Mouse (Mus musculus) kidney, embryonic 14.5 days (tissue): Measurements from ENCODE around the gene Asap3. TPM values are rescaled to one million over a fixed set of nuclear protein-coding genes. Genes with fewer than 3 reads are reported as not detected.

Experiments used
- ATAC-seq: fragments of 200-750 bp; cut with Nextera tagmentation; 2 replicates; pipeline ENCODE4 v1.8.0; 2017; ENCODE audit warnings: moderate number of reproducible peaks, mild to moderate bottlenecking, moderate TSS enrichment, moderate library complexity; ENCODE audit not compliant: low FRiP score, low TSS enrichment
- H3K27ac ChIP-seq: fragments of 300-500 bp; sonication (generic); 2 replicates; pipeline ENCODE4 v1.5.1; 2014; ENCODE audit warnings: low read depth, mild to moderate bottlenecking, low read length, moderate library complexity, mixed read lengths
- H3K27me3 ChIP-seq: fragments of 300-500 bp; sonication (generic); 2 replicates; pipeline ENCODE4 v1.6.1; 2014; ENCODE audit warnings: mild to moderate bottlenecking, low read length; ENCODE audit not compliant: control insufficient read depth, insufficient read depth
- H3K36me3 ChIP-seq: fragments of 300-500 bp; sonication (generic); 2 replicates; pipeline ENCODE4 v1.6.1; 2014; ENCODE audit warnings: low read length, mixed read lengths; ENCODE audit not compliant: control insufficient read depth, insufficient read depth
- H3K4me1 ChIP-seq: fragments of 300-500 bp; sonication (generic); 2 replicates; pipeline ENCODE4 v1.6.1; 2014; ENCODE audit warnings: low read length, mixed read lengths; ENCODE audit not compliant: control insufficient read depth, insufficient read depth
- H3K4me2 ChIP-seq: fragments of 300-500 bp; sonication (generic); replicated peaks from 2 replicates; pipeline ENCODE4 v1.6.1; 2014; ENCODE audit warnings: low read depth, mild to moderate bottlenecking, low read length
- H3K4me3 ChIP-seq: fragments of 300-500 bp; sonication (generic); 2 replicates; pipeline ENCODE4 v1.5.1; 2014; ENCODE audit warnings: mild to moderate bottlenecking, low read length
- H3K9ac ChIP-seq: fragments of 300-500 bp; sonication (generic); 2 replicates; pipeline ENCODE4 v1.6.1; 2014; ENCODE audit warnings: low read depth, mild to moderate bottlenecking, low read length, moderate library complexity
- H3K9me3 ChIP-seq: fragments of 300-500 bp; sonication (generic); 2 replicates; pipeline ENCODE4 v1.6.1; 2016; ENCODE audit warnings: low read length; ENCODE audit not compliant: control insufficient read depth
- WGBS: fragments of 180-500 bp; shearing (Covaris S2); extraction: QIAGEN DNeasy Blood & Tissue Kit; methylation state at CpG from one replicate; pipeline ENCODE4 v1.1.7; 2014; 5-methylcytosine and 5-hydroxymethylcytosine counted together
- polyA plus RNA-seq: library from polyadenylated mRNA; unstranded; fragments of >200 nt; fragmentation: Nextera tagmentation; extraction: Ambion mirVana; gene quantifications from 2 replicates; pipeline ENCODE4 v1.2.1, GENCODE M21; 2014

Asap3 gene
- polyA plus RNA-seq, 1 experiment from 2014 or later = 3.0 TPM

DNA sequence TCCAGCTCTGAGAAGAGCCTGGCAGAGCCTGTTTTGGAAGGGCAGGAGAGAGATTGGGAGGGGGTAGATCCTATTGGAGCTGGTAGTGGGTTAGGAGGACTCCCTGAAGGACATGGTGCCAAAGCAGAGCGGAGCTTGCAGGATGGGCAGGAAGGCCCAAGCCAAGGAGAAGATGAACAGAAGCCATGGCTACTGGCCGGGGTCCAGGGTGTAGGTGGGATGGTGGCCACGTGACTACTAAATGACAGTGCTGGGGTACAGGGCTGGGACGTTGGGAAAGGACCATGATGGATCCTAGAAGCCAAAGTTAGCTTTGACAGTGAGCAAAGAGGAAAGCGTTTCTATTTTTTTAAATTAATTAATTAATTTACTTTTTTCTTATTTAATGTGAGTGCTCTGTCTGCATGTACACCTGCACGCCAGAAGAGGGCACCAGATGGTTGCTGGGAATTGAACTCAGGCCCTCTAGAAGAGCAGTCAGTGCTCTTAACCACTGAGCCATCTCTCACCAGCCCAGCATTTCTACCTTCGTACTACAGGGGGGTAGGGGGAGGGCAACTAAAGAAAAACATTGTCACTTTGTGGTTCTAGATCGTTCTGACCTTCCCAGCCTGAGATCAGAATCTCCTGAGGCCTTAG, 36.0 kb downstream of the Asap3 start:
- 51% methylated on average over 8 of the region's 8 CpGs for WGBS
- peaks cover 32% of the 10 kb centered on the region for H3K27me3 ChIP-seq
- no peaks in the 10 kb centered on the region; the same call in 1 of the 2 replicates for H3K36me3 ChIP-seq
- no peak overlapping the region for H3K4me3 ChIP-seq
- H3K4me2 ChIP-seq = no peak overlapping the region
- no peak overlapping the region for H3K27ac ChIP-seq
- H3K9ac ChIP-seq = no peak overlapping the region
- no peaks in the 10 kb centered on the region for H3K9me3 ChIP-seq
- H3K4me1 ChIP-seq = peaks cover 11% of the 10 kb centered on the region
- no peak for ATAC-seq

DNA sequence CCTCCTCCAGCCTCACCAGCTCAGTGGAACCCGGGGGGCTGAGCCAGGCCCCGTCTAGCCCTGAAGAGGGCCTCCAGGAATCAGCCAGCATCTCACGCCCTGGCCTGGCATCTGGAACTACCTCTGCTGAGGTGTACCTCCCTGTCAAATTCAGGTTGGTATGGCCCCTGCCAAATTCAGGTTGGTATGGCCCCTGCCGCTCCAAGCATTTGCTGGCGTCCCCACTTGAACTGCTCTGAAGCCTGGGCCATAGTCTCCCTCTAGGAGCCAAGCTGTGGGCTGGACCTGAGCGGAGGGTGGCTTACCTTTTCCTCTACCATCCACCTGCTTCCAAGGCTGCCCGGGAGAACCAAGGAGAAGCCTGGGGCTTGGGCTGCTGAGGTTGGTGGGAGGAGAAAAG, 36.6 kb downstream of the Asap3 start:
- Histone ChIP-seq H3K4me1 (peaks cover 16% of the 10 kb centered on the region), H3K9ac (no peak overlapping the region), H3K4me3 (no peak overlapping the region), H3K27ac (no peak overlapping the region), H3K4me2 (no peak overlapping the region), H3K9me3 (no peaks in the 10 kb centered on the region), H3K36me3 (no peaks in the 10 kb centered on the region; the same call in 1 of the 2 replicates), H3K27me3 (peaks cover 37% of the 10 kb centered on the region)
- 88% methylated on average over 7 of the region's 7 CpGs for WGBS
- no peak for ATAC-seq

DNA sequence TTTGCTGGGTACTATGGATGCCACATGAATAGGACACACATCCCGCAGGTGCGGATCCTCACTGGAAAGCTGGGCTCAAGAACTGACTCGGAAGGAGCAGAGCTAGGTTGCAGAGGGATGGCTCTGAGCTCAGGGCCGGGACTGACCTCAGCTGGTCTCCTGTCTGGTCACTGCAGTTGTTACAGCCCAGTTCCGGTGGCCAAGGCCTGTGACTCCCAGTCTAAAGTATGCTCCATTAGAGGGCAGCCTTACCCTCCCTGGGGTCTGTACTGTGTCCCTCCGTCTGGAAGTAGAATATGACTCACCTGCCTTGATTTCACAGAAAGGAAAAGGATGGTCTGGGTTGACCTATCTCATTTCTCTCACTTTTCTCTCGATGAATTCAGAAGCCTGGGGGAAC, 38.0 kb downstream of the Asap3 start:
- Histone ChIP-seq H3K4me2 (no peak overlapping the region), H3K9ac (no peak overlapping the region), H3K27ac (no peak overlapping the region), H3K4me3 (no peak overlapping the region), H3K9me3 (no peaks in the 10 kb centered on the region), H3K4me1 (peaks cover 29% of the 10 kb centered on the region), H3K36me3 (no peaks in the 10 kb centered on the region; the same call in 1 of the 2 replicates), H3K27me3 (peaks cover 39% of the 10 kb centered on the region)
- 58% methylated on average over 7 of the region's 7 CpGs for WGBS
- no peak for ATAC-seq

DNA sequence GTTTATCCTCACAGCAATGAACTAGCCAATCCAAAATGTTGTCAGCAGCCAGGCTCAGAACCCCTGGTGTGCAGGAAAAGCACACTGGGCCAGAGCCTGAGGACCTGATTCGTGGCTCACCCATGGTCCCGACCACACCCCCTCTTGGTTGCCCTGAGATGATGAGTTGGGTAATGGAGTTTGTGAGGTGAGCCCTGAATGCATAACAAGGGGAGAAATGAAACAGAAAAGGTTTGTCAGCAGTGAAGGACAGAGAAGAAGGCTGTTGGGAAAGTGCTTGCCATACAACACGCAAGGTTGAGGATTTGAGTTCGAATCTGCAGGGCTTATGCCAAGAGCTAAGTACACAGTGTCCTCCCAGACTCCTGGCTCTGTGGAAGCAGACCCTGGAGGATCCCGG, 39.5 kb downstream of the Asap3 start:
- H3K9ac ChIP-seq = no peak overlapping the region
- H3K27ac ChIP-seq = no peak overlapping the region
- 53% methylated on average over 5 of the region's 5 CpGs for WGBS
- no peak overlapping the region for H3K4me2 ChIP-seq
- H3K4me3 ChIP-seq = no peak overlapping the region
- H3K4me1 ChIP-seq = peaks cover 29% of the 10 kb centered on the region
- H3K27me3 ChIP-seq = peaks cover 53% of the 10 kb centered on the region
- ATAC-seq = no peak
- no peaks in the 10 kb centered on the region for H3K9me3 ChIP-seq
- H3K36me3 ChIP-seq = no peaks in the 10 kb centered on the region; the same call in 1 of the 2 replicates

DNA sequence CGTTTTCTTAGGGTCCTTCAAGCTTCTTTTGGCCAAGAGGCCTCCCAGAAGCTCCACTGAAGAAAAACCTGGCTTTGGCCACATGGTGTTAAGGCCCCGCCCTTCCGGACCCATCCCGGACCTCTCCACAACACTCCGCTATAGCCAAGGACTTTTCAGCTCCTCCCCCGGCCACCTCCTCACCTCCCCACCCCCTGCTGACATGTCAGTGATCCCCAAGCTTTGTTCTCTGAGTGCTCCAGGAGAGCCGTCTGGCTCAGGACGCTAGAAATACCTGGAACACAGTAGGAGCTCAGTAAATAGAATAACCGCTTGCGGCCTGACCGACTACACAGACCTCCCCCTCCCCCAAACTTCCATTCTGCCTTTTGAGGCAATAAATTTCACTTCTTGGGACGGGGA, 40.4 kb downstream of the Asap3 start:
- H3K4me2 ChIP-seq = peak overlapping the region; percentile 97; the same call in 1 of the 2 replicates
- H3K27ac ChIP-seq = no peak overlapping the region
- H3K4me3 ChIP-seq = peak overlapping the region; percentile 58; the same call in 1 of the 2 replicates
- 3% methylated on average over 12 of the region's 12 CpGs for WGBS
- no peaks in the 10 kb centered on the region; the same call in 1 of the 2 replicates for H3K36me3 ChIP-seq
- H3K9ac ChIP-seq = no peak overlapping the region
- H3K9me3 ChIP-seq = no peaks in the 10 kb centered on the region
- H3K4me1 ChIP-seq = peaks cover 29% of the 10 kb centered on the region
- ATAC-seq = peak; percentile 14; the same call in 1 of the 2 replicates
- peaks cover 53% of the 10 kb centered on the region for H3K27me3 ChIP-seq

DNA sequence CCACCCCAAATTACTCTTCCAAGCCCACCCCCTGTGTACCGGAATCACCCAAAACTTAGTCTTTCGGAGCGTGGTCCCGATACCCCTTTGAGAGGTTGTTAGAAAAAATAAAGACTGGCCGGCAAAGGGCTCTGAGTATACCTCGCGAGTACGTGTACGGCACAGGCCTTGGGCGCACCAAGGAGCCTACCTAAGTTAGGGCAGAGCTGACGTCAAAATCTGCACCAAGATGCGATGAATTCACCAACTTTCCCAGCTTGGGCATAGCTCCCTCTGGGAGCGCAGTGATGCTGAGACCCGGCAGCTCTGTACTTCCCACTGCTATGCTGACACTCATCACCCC, 41.2 kb downstream of the Asap3 start:
- Histone ChIP-seq H3K9ac (peak overlapping the region; percentile 31; the same call in 1 of the 2 replicates), H3K4me3 (peak overlapping the region; percentile 58), H3K27ac (no peak overlapping the region), H3K9me3 (no peaks in the 10 kb centered on the region), H3K36me3 (no peaks in the 10 kb centered on the region; the same call in 1 of the 2 replicates), H3K27me3 (peaks cover 53% of the 10 kb centered on the region), H3K4me2 (peak overlapping the region; percentile 97), H3K4me1 (peaks cover 29% of the 10 kb centered on the region)
- WGBS = 2% methylated on average over 14 of the region's 14 CpGs
- ATAC-seq = peak; percentile 11; the same call in 1 of the 2 replicates

DNA sequence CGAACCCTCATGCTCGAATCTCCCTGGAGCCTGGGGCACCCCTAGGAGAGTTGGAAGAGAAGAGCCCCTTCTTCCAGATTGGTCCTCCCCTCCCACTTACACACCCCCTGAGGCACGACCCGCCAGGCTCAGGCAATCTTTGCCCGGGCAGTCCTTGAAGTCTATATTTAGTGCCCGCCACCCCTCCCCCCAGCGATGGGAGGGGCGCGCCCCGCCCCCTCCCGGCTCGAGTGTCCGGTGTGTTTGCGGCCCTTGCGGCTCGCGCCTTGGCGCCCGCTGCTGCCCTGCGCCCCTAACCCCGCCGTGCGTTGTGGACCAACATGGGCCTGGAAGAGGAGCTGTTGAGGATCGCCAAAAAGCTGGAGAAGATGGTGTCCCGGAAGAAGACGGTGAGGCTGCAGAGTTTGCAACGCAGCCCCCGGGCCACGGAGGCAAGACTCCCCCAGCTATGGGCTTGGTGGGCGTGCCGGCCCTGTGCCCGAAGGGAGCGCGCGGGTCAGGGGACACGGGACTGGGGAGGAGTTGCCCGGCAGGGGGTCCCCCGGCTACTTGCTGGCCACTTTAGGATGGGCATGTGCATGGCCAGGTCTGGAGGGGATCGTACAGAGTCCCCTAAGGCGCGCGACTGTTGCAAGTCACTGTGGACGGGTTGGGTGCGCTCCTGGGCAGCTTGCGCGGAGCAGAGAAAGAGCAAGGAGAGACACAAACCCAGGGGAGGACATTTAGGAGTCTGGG, 41.7 kb downstream of the Asap3 start, which contains the start of gene Tcea3:
Tcea3 (plus strand) TSS at position 1 of the 735 bp plus-strand sequence.
- Histone ChIP-seq H3K9me3 (no peaks in the 10 kb centered on the region), H3K36me3 (no peaks in the 10 kb centered on the region; the same call in 1 of the 2 replicates), H3K4me2 (peak within 1 kb of the TSS; percentile 97), H3K4me3 (peak within 1 kb of the TSS; percentile 58), H3K4me1 (peaks cover 29% of the 10 kb centered on the region), H3K27me3 (peaks cover 53% of the 10 kb centered on the region), H3K9ac (peak within 1 kb of the TSS; percentile 50), H3K27ac (no peak within 1 kb of the TSS)
- WGBS = under 1% methylated on average over 46 of the region's 46 CpGs
- peak; percentile 32 for ATAC-seq

DNA sequence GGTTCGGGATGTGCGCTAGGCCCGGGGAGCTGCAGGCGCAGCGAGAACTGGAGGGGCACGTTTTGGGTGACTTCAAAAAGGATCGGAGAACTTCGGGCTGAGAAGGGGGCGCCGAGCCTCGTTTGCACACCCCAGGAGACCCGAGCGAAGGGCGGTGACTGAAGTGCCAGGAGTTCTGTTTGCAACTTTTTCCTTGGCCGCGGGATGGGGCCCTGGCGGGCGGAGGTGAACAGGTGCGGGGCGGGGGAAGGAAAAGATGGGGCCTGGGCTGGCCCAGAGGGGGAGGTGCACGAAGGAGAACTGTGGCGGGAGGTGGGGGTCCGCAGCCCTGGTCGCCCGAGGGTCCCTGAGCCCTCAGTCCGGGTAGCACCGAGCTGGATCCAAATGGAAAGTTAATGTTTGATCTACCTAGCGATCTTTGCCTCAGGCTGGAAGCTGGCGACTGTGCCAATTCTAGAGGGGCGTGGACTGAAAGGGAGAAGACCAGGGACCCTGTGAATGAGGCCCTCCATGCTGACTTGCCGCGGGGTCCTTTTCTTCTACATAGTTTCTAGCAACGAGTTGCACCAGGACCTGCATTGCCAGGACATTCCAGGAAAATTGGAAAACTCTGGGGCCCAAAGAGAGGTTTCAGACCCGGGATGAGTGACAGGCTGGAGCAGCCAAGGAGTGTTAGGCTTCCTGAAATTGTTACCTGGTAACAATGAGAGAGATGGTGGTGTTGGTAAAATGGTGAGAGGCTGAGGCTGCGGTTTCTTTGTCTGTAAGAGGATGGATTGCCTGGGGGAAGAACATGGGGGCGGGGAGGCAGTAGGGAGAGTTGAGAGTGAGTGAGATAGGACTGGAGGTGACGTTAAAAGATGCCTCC, 42.5 kb downstream of the Asap3 start:
- peaks cover 53% of the 10 kb centered on the region for H3K27me3 ChIP-seq
- no peaks in the 10 kb centered on the region; the same call in 1 of the 2 replicates for H3K36me3 ChIP-seq
- no peak overlapping the region for H3K27ac ChIP-seq
- H3K9ac ChIP-seq = peak overlapping the region; percentile 50; the same call in 1 of the 2 replicates
- 0 out of 2 replicates have a peak, but pooled peaks have one; percentile 24 for ATAC-seq
- H3K4me1 ChIP-seq = peaks cover 29% of the 10 kb centered on the region
- WGBS = under 1% methylated on average over 35 of the region's 37 CpGs
- peak overlapping the region; percentile 58 for H3K4me3 ChIP-seq
- no peaks in the 10 kb centered on the region for H3K9me3 ChIP-seq
- peak overlapping the region; percentile 97 for H3K4me2 ChIP-seq
